Mouse (Mus musculus) embryonic facial prominence, embryonic 10.5 days (tissue): ENCODE data around the gene Eif2b3. TPM values are rescaled to one million over a fixed set of nuclear protein-coding genes. Genes with fewer than 3 reads are reported as not detected.
A peak's percentile ranks its signal among the peaks of the same experiment; 100 is the strongest.

ENCODE experiments used
- DNase-seq: peaks from one replicate; pipeline ENCODE4 v3.0.0-alpha.2; 2017; ENCODE audit warnings: low spot score
- H3K27ac ChIP-seq: fragments of 300-500 bp; sonication (generic); replicated peaks from 2 replicates; pipeline ENCODE4 v1.5.1; 2016; ENCODE audit warnings: mild to moderate bottlenecking
- H3K27me3 ChIP-seq: fragments of 300-500 bp; sonication (generic); replicated peaks from 2 replicates; pipeline ENCODE4 v1.6.1; 2016; ENCODE audit warnings: low read depth, mild to moderate bottlenecking; ENCODE audit not compliant: poor library complexity, severe bottlenecking
- H3K36me3 ChIP-seq: fragments of 300-500 bp; sonication (generic); replicated peaks from 2 replicates; pipeline ENCODE4 v1.6.1; 2016; ENCODE audit warnings: mild to moderate bottlenecking, moderate library complexity
- H3K4me1 ChIP-seq: fragments of 300-500 bp; sonication (generic); 2 replicates; pipeline ENCODE4 v1.6.1; 2016
- H3K4me3 ChIP-seq: fragments of 300-500 bp; sonication (generic); 2 replicates; pipeline ENCODE4 v1.5.1; 2016; ENCODE audit warnings: mild to moderate bottlenecking, moderate library complexity
- H3K9me3 ChIP-seq: fragments of 300-500 bp; sonication (generic); 2 replicates; pipeline ENCODE4 v1.6.1; 2016; ENCODE audit warnings: mild to moderate bottlenecking
- WGBS: fragments of 180-500 bp; shearing (Covaris S2); methylation state at CpG from one replicate; pipeline ENCODE4 v1.1.7; 2016; 5-methylcytosine and 5-hydroxymethylcytosine counted together
- polyA plus RNA-seq: library from polyadenylated mRNA; unstranded; fragments of >200 nt; fragmentation: Nextera tagmentation; extraction: Ambion mirVana; gene quantifications from 2 replicates; pipeline ENCODE4 v1.2.1, GENCODE M21; 2016

Eif2b3 gene
- polyA plus RNA-seq, 1 experiment from 2014 or later = 63.3 TPM

DNA sequence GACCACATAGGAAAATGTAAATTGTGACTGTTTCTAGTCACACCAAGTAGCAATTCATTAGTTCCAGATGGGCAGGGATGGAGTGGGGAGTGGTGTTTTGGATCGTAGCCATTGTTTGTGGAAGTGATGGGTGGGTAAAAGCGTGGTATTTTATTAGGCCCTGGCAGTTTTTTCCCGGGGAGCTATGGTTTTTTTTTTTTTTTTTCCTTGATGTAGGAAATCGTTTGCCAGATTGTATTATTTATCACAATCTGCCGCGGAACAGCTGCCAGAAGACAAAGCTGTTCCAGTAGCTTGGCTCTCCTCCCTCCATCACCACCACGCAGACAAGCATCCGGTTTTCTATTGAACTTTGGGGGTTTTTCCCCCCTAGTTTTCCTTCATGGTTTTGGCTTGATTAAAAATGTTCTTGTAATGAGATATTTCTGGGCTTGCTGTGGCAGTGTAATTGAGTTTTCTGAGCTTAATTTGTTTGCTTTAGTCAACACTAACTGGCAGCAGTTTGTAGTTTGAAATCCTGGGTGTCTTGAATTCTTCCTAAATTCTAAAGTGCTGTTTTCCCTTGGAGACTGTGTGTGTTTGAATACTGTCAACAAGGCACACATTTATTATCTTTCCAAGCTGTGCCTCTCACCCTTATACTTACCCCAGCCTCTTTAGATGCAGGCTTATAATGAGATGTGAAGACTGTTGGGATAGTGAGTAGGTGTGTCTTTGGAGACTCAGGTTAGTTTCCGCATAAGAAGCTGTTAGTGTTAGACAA, 20.9 kb downstream of the Eif2b3 start:
- H3K36me3 ChIP-seq = peaks cover 25% of the 10 kb centered on the region
- H3K4me3 ChIP-seq = no peak overlapping the region
- H3K9me3 ChIP-seq = no peaks in the 10 kb centered on the region
- DNase-seq = no peak
- no peaks in the 10 kb centered on the region for H3K27me3 ChIP-seq
- H3K27ac ChIP-seq = peak overlapping the region; percentile 0; the same call in 1 of the 2 replicates
- no peaks in the 10 kb centered on the region; the same call in none of the 2 replicates for H3K4me1 ChIP-seq
- 66% methylated on average over 9 of the region's 9 CpGs for WGBS

- peaks cover 25% of the 10 kb centered on the region for H3K36me3 ChIP-seq
- no peak overlapping the region for H3K4me3 ChIP-seq
- no peaks in the 10 kb centered on the region for H3K27me3 ChIP-seq
- 74% methylated on average over 1 of the region's 1 CpGs for WGBS
- H3K9me3 ChIP-seq = no peaks in the 10 kb centered on the region
- H3K4me1 ChIP-seq = no peaks in the 10 kb centered on the region; the same call in none of the 2 replicates
- H3K27ac ChIP-seq = 0 out of 2 replicates have a peak overlapping the region, but pooled peaks have one; percentile 0
- no peak for DNase-seq
These were observed 21.6 kb downstream of the Eif2b3 start for GRCm38 (mm10) chr4:117040791-117041190.

DNA sequence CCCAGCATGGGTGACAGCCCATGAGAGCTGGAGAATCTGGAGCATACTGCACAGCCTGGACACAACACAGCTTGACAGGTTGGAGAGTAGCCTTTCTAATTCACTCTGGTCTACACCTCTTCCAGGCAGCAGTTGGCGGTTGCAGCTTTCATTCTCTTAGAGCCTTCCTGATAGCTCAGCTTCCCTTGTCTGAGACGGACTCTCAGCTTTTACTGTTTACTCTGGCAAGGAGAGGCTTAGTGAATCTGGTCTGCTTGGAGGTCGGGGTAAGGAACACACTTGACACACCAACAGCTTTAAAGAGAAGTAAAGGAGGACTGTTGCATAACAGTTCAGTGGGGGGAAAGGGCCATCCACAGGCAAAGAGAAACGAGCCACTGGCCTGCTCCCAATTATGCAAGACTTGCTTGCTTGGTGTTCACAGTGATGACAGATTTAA, 22.1 kb downstream of the Eif2b3 start:
- H3K27me3 ChIP-seq = no peaks in the 10 kb centered on the region
- 70% methylated on average over 4 of the region's 4 CpGs for WGBS
- no peaks in the 10 kb centered on the region; the same call in none of the 2 replicates for H3K4me1 ChIP-seq
- H3K36me3 ChIP-seq = peaks cover 28% of the 10 kb centered on the region
- H3K9me3 ChIP-seq = no peaks in the 10 kb centered on the region
- no peak for DNase-seq
- no peak overlapping the region for H3K4me3 ChIP-seq
- no peak overlapping the region for H3K27ac ChIP-seq

- Histone ChIP-seq H3K4me1 (no peaks in the 10 kb centered on the region), H3K4me3 (no peak overlapping the region), H3K27me3 (no peaks in the 10 kb centered on the region), H3K9me3 (no peaks in the 10 kb centered on the region), H3K27ac (no peak overlapping the region), H3K36me3 (peaks cover 76% of the 10 kb centered on the region)
- 92% methylated on average over 3 of the region's 3 CpGs for WGBS
- no peak for DNase-seq
These were observed 29.6 kb downstream of the Eif2b3 start for GRCm38 (mm10) chr4:117048836-117049235.

- no peak for DNase-seq
- H3K9me3 ChIP-seq = no peaks in the 10 kb centered on the region
- H3K27ac ChIP-seq = no peak overlapping the region
- H3K4me1 ChIP-seq = no peaks in the 10 kb centered on the region
- peaks cover 79% of the 10 kb centered on the region for H3K36me3 ChIP-seq
- no peaks in the 10 kb centered on the region for H3K27me3 ChIP-seq
- WGBS = 98% methylated on average over 1 of the region's 1 CpGs
- H3K4me3 ChIP-seq = no peak overlapping the region
These were observed 30.3 kb downstream of the Eif2b3 start for GRCm38 (mm10) chr4:117049485-117049884.

- Histone ChIP-seq H3K27me3 (no peaks in the 10 kb centered on the region), H3K4me3 (no peak overlapping the region), H3K27ac (no peak overlapping the region), H3K9me3 (no peaks in the 10 kb centered on the region), H3K4me1 (0 out of 2 replicates have a peak, but pooled peaks cover 2% of the 10 kb centered on the region), H3K36me3 (peaks cover 59% of the 10 kb centered on the region)
- DNase-seq = no peak
- WGBS = 89% methylated on average over 4 of the region's 4 CpGs
These were observed 33.4 kb downstream of the Eif2b3 start for GRCm38 (mm10) chr4:117052626-117053025.

- Histone ChIP-seq H3K4me3 (no peak overlapping the region), H3K27me3 (no peaks in the 10 kb centered on the region), H3K4me1 (0 out of 2 replicates have a peak, but pooled peaks cover 2% of the 10 kb centered on the region), H3K9me3 (no peaks in the 10 kb centered on the region), H3K36me3 (peaks cover 55% of the 10 kb centered on the region), H3K27ac (no peak overlapping the region)
- 85% methylated on average over 4 of the region's 4 CpGs for WGBS
- no peak for DNase-seq
These were observed 34.8 kb downstream of the Eif2b3 start for GRCm38 (mm10) chr4:117053956-117054355.

- H3K9me3 ChIP-seq = no peaks in the 10 kb centered on the region
- H3K36me3 ChIP-seq = peaks cover 57% of the 10 kb centered on the region
- H3K4me3 ChIP-seq = no peak overlapping the region
- no peak for DNase-seq
- no peak overlapping the region; the same call in 1 of the 2 replicates for H3K27ac ChIP-seq
- no peaks in the 10 kb centered on the region for H3K27me3 ChIP-seq
- 0 out of 2 replicates have a peak, but pooled peaks cover 2% of the 10 kb centered on the region for H3K4me1 ChIP-seq
These were observed 36.9 kb downstream of the Eif2b3 start for GRCm38 (mm10) chr4:117056102-117056501.

DNA sequence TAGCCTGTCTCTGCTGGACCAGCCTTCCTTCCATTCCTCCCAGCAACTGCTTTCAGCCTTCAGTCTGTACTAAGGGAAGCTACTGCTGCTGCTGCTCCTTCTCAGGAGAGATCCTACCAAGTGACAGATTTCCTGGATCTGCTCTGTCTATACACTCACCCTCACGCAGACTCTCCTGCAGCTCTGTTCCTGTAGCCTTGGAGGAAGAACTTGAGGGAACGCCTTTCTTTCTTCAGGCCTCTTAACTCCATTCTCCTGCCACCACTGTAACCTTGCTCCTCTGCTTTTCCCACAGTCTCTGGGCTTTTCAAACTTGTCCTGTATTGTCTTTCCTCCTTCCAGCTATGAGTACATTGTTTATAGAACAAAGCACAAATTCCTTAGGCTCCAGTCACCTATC, 37.3 kb downstream of the Eif2b3 start:
- Histone ChIP-seq H3K4me1 (0 out of 2 replicates have a peak, but pooled peaks cover 2% of the 10 kb centered on the region), H3K36me3 (peaks cover 59% of the 10 kb centered on the region), H3K4me3 (no peak overlapping the region), H3K27me3 (no peaks in the 10 kb centered on the region), H3K9me3 (no peaks in the 10 kb centered on the region), H3K27ac (no peak overlapping the region; the same call in 1 of the 2 replicates)
- DNase-seq = no peak
- whole genome bisulfite sequencing = 82% methylated on average over 2 of the region's 2 CpGs

- no peak overlapping the region for H3K4me3 ChIP-seq
- WGBS = 86% methylated on average over 4 of the region's 4 CpGs
- no peak for DNase-seq
- H3K9me3 ChIP-seq = no peaks in the 10 kb centered on the region
- H3K36me3 ChIP-seq = peaks cover 65% of the 10 kb centered on the region
- H3K4me1 ChIP-seq = peaks cover 12% of the 10 kb centered on the region
- H3K27ac ChIP-seq = no peak overlapping the region
- H3K27me3 ChIP-seq = no peaks in the 10 kb centered on the region
These were observed 39.3 kb downstream of the Eif2b3 start for GRCm38 (mm10) chr4:117058512-117058911.

- WGBS = 59% methylated on average over 4 of the region's 4 CpGs
- Histone ChIP-seq H3K36me3 (peaks cover 90% of the 10 kb centered on the region), H3K27ac (no peak overlapping the region), H3K27me3 (no peaks in the 10 kb centered on the region; the same call in 1 of the 2 replicates), H3K9me3 (no peaks in the 10 kb centered on the region), H3K4me3 (no peak overlapping the region), H3K4me1 (peaks cover 10% of the 10 kb centered on the region)
- peak; percentile 11 for DNase-seq
These were observed 43.6 kb downstream of the Eif2b3 start for GRCm38 (mm10) chr4:117062700-117063390.

DNA sequence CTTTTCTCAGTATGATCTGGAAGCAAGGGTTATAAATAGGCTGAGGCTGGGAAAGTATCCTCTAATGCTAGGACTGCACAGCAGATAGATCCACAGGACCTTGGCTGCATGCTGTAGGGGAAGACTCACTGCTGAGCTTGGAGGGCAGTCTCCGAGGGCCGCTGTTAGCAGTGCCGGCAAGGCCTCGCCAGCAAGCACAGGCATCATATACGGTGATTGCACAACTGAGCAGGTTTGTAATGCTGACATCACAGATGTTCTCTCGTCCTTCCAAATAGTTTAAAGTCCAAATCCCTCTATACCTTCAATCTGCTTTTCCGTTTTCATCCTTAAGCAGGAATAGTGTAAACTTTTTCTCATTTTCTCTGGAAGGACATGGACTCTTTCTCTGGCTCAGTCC, 48.8 kb downstream of the Eif2b3 start:
- Histone ChIP-seq H3K27me3 (no peaks in the 10 kb centered on the region; the same call in 1 of the 2 replicates), H3K27ac (no peak overlapping the region), H3K4me1 (peaks cover 3% of the 10 kb centered on the region; the same call in 1 of the 2 replicates), H3K9me3 (no peaks in the 10 kb centered on the region), H3K36me3 (peaks cover 97% of the 10 kb centered on the region), H3K4me3 (no peak overlapping the region)
- DNase-seq = no peak
- WGBS = 91% methylated on average over 7 of the region's 7 CpGs
